Mouse (Mus musculus): ENCODE data around the gene Zeb2.

Zeb2 gene

DNA sequence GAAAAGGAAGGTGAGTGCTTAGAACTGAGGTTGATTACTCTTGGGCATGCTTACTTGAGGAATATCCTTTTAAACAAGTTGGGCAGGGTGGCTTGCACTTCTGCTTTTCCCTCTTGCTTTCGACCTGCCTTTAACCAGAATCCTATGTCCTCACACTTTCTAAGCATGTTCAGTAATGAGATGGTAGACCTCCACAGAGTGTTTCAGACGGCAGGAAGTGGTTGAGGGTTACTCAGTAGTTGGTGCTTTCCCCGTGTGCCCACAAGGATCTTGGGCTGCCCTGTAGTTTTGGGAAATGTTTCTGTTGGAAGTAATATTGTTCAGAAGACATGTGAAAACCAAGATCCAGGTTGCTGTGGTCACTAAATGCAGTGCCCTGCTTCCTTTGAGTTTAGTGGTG, 135.5 kb downstream of the Zeb2 start:
- DNase-seq (ENCODE audit: low read depth): peak; percentile 49

DNA sequence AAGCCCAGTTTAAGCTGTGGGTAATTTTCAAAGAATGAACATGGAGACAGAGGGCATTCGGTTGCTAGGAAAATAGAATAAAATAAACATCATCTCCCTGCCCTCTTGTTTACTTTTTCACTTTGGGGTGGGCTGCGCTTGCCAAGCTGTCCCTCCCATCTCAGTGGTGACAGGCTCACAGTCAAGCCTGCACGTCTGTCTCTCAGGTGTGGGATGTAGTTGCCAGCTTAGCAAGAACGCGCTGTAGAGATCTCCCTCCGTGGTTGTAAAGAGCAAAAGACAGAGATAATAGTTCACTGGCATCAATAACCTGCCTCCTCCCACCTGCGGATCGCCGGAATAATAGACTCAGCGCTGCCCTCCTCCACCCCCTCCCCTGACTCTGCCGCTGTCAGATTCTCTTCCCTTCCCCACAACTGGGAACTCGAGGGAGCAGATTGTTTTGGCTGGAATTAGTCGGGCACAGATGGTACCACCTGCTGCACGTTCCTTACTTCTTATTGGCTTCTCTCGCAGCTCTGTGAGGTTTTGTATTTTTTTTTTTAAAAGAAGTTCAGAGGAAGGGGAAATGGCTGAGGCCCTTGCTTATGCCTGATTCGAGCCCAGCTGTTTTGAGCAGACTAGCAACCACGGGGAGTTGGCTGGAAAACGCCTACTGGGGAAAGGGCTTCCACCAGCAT, 138.0 kb downstream of the Zeb2 start:
- no peak for DNase-seq (ENCODE audit: low read depth)

DNA sequence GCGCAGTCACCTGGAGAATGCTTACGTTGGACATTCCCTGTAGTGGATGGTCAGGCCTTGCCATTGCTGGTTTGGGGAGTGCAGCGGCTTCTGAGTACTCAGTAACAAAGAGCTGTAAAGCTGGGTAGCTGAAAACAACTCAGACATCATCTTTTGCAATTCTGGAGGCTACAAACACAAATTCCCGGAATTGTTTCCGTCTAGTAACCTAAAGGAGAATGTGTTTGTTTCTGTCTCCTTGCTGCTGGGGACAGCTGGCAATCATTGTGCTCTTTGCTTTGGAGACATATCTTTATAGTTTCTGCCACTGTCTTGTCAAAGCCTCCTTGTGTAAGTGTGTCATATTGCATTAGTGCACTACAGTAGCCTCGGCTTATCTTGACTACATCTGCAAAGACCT, 139.2 kb downstream of the Zeb2 start:
- DNase-seq (ENCODE audit: low read depth): no peak

DNA sequence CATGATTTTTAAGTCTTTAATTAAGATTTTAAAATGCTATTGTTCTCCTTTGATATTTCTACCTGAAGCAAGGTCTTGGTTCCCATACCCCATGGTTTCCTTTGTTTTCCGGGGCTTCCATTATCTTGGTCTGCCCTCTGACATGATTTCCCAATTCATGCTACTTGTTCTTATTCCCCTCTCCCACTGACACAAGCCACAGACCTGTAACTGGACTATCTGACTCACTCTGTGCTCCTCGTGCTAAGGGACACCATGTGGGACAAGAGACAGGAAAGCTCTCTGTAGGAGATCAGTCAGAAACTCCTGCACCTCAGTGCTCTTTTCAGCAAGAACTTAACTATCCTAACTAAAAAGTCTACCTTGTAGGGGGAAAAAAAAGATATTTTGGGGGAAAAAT, 139.6 kb downstream of the Zeb2 start:
- no peak for DNase-seq (ENCODE audit: low read depth)

DNA sequence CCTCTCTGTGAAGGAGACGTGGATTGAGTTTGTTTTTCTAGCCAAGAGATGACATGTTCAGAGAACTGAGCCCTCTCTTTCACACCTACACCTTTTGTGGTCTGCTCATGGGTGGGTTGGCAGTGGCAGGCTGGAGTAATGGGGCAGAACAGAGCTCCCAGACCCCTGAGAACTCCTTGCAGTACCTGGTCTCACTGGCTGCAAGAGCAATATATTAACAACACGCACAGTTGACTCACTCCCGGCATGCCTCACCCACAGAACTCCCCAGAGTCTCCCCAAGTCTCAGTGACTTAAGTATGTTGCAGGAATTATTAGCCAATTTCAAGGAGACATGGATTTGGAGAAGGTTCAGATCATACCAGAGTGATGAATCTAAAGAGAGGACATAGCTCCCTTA, 140.1 kb downstream of the Zeb2 start:
- no peak for DNase-seq (ENCODE audit: low read depth)

DNA sequence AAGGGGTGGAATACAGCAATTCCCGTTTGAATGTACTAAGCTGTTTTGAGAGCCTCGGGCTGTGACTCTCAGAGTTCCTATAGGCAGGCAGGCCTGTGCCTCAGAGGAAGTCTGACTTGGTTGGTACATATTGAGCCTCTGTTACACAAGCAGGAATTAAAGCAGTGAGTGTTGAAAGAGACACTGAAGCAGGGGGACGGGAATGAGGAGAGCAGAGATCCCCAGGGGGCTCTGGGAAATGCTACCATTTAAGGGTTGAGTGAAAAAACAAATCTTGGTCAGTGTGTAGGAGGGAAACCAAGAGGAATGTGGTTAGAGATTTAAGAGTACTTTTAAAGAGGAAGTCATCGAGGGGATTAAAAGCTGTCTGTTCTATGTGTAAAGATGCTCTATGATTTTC, 140.7 kb downstream of the Zeb2 start:
- no peak for DNase-seq (ENCODE audit: low read depth)

DNA sequence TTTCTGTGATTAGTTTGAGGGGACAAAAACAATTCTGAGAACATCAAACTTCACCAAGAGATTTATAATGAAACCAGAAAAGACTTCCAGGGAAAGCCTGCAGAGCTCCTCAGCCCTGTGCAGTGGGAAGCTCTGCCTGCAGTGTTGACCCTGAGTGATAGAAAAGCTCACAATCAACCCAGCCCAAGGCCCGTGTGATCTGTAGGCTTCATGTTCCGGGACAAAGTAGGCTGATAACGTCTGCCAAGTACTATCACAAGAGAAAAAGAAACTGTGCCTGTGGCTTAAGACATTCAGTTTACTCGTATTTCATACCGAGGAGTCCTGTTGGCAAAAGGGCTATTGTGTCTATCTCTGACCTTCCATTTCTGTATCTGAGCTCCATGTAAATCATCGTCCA, 143.4 kb downstream of the Zeb2 start:
- no peak for DNase-seq (ENCODE audit: low read depth)

DNA sequence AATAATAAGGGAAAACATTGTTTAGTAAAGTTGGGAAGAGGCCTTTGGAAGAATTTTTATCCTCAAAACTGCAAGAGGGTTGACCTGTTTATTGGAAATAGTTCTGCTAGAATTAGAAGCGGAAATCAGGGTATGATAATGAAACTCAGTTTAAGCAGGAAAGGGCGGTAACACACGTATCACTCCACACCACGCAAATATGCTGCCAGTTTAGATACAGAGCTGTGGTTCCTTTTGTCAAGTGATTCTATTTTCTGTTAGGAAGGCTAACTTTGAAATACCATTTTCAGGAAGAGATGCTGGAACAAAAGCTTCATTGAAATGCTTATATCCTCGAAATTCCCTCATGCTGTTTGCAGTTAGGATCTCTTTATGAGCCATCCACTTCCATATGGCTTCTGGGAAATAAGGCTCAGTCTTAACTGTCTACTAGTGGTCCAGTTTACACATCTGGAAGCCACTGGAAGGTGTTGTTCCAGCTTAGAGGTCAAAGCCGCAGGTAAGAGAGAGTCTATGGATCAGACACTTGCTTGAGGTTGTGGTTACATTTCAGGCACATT, 147.0 kb downstream of the Zeb2 start:
- DNase-seq (ENCODE audit: low read depth): no peak

DNA sequence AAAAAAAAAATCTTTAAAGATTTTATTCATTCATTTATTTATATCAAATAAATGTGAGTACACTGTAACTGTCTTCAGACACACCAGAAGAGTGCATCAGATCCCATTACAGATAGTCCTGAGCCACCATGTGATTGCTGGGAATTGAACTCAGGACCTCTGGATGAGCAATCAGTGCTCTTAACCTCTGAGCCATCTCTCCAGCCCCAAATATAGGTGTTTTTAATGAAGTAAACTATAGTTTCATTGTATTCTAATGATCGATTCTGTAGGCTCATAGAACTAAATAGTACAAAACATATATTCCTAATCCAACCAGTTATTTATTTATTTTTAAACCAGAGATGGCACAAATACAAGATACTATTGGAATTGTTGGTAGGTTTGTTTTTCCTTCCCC, 147.6 kb downstream of the Zeb2 start:
- DNase-seq (ENCODE audit: low read depth): no peak

DNA sequence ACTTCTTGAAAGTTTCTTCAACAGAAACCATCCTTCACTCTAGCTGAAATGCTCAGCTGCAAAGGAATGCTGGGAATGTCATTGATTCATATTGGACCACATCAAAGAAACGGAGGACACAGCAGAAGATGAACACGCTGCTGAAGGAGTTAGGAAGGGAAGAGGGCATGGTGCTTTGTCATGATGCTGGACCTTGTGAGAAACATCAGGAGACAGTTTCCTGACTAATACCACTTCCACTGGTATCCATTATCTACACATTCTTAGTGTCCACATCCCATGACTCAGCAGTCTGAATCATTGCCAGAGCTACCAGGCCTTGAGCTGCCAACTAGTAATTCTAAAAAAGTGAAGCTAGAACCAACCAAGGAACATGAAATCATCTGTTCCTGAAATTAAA, 148.0 kb downstream of the Zeb2 start:
- DNase-seq (ENCODE audit: low read depth): no peak

DNA sequence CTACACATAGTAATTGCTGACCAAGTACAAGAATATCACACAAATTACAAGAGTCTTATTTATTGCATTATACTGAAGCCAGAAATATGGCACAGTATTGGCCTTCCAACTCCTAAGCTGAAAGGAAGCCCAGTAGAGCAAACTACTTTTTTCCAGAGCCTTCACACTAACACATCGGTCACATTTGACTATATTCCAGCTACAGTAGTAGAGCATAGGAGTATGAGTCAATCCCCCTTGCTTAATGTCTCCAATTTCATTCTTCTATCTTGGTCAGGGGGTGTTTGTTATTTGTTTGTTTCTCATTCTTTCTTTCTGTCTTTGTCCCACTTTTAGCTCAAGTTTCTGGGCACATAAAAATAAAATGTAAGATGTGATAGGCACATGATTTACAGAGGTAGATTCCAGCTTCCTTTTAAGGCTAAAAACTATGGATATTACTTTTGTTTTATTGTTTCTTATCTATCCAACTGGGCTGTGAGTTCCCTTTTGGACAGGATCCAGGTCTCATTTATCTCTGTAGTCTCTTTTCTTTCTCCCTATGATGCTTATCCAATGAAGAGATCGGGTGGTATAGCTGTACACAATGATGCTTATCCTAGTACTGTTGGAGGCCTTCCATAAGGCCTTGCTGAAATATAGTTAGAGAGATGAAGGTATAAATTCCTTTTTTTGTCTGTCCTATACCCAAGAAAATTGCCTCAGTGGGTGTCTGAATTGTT, 151.2 kb downstream of the Zeb2 start:
- no peak for DNase-seq (ENCODE audit: low read depth)

DNA sequence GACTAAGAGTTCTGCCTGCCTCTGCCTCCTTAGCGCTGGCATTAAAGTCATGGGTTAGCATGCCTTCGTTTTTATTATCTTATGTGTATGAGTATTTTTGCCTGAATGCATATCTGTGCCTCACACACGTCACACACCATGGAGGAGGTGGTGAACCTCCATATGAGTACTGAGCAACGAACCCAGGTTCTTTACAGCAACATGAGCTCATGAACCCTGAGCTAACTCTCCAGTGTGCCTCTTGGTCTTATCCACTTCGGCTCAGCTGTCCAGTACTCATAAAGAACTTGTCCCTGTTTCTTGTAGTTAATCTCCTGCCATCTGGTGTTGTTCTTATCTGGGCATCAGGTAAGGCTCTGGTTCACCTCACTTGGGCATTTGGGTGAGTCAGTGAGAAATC, 154.6 kb downstream of the Zeb2 start:
- DNase-seq (ENCODE audit: low read depth): no peak

DNA sequence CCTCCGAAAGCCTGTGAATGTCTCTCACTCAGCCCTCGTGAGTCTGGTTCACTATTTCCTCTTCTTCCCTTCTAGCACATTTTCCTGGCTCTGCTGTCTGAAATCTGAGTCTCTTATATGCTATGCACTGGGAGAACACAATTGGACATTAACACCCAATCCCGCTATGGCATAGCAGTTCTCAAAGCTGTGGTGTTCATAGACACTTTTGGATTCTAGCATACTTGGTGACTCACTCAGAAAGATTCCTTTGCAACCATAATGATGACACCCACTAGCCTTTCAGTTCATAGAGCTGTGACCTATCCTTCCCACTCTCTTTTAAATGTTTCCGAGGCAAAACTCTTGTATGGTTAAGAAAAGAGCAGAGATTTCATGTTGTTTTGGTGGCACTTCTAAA, 156.0 kb downstream of the Zeb2 start:
- DNase-seq (ENCODE audit: low read depth): no peak

DNA sequence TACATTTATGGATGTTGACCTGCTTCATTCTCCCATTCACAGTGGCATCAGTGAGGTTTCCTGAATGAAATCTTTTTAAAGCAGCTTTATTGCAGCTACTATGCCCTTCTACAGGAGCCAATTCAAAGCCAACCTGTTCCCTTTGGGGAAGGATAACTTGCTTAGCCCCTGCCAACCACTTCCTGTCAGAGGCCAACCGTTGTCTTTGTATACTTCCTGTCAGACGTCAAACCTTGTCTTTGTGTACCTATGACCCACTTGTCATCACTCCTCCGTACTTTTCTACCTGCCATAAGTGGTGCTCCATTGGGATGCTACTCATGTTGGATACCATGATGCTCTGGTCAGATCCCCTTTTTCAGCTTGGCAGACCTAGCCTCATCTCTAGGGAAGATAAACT, 156.6 kb downstream of the Zeb2 start:
- peak; percentile 53 for DNase-seq (ENCODE audit: low read depth)

DNA sequence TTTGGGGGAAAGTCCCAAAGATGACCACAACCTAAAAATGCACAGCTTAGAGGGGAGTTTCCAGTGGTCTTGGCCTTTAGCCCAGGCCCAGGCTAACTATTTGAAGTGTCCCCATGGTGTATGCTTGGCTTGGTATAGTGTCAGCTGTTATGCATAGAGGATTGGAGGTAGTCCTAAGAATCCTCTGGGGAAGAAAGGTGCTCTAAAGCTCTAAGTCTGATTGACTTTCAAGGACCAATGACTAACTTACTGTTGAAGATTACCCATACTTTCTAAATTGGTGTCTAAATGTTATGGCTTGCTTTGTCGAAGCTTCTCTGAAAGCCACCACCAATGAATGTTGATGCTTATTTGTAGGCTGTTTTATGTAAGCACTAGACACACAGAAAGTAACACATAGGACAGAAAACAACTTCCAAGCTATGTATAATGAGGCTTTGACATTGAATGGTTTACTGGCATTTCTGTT, 159.8 kb downstream of the Zeb2 start:
- no peak for DNase-seq (ENCODE audit: low read depth)

DNA sequence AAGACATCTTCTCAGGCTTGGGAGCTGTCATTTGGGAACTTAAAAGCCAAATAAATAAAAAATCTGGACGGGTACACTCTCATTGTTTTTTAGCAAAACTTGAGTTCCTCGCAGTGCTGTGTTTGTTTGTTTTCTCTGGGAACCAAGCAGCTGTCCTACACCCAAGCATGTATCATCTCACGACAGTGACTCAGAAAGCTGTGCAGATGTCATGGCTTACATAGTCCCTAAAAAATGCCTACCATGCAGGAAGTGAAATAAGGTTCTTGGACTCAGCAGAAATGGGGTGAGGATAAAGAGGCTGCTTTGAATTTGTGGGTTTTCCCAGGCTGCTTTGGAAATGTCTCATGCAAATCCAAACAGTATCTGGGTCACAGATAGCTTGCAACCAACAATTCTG, 161.0 kb downstream of the Zeb2 start:
- DNase-seq (ENCODE audit: low read depth): no peak

DNA sequence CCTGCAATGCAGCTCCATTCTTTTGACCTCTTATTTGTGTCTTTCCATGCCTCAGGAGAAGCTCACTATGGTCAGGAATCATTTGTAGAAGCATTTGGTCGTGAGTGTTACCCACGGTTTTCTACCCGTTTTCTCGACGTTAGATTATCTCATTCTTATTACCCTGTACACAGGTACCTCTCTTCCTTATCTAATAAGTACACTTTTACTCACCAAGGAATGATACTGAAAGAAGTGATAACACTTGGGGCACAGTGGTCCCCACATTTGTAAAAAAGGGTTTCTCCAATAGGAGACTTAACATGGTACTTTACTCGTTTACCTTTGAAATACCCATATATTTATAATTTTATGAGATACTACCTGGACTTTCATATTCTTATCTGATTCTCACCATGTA, 161.7 kb downstream of the Zeb2 start:
- DNase-seq (ENCODE audit: low read depth): no peak

DNA sequence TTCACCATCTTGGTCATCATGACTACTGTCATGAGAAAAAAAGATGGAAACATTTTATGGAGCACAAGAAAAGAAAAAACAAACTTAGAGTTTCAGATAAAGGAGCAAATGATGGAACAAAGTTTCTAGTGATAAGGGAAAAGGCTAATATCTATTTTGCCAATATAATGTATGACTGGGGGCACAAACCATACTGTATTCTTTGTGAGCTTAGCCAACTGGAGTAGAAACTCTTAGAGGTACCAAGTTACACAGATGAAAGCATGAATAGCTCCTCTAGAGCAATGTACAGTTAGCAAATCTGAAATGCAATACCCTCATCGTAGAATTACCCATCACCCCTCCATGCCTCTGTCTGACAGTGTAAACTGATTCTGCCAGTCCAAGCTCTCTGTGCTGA, 163.0 kb downstream of the Zeb2 start:
- no peak for DNase-seq (ENCODE audit: low read depth)

DNA sequence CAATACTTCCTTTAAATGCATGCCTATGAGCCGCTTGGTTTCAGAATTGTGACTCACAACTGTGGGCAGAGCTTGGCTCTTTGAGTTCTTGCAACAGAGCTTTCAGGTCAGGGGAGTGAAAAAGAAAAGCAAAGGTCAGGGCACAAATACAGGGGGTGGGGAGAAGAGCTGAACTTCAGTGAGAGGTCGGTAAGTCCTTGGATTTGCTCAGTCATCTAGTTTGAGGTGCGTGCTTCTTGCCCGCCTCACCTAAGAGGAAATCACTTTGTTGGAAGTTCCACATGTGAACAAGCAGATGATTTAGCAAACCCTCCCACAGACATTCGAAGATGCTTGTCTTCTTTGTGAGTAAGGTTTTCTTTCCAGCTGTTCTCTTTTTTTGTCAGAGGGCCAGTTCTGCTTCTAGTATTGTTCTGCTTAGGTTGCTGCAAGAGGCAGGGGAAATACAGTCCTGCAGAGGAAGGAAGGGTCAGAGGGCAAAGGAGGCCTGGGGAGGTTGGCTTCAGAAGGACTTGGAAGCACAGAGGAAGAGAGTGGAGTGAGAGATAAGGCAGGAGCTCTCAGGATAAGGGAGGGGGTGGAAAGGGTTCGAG, 164.3 kb downstream of the Zeb2 start:
- peak; percentile 39 for DNase-seq (ENCODE audit: low read depth)

DNA sequence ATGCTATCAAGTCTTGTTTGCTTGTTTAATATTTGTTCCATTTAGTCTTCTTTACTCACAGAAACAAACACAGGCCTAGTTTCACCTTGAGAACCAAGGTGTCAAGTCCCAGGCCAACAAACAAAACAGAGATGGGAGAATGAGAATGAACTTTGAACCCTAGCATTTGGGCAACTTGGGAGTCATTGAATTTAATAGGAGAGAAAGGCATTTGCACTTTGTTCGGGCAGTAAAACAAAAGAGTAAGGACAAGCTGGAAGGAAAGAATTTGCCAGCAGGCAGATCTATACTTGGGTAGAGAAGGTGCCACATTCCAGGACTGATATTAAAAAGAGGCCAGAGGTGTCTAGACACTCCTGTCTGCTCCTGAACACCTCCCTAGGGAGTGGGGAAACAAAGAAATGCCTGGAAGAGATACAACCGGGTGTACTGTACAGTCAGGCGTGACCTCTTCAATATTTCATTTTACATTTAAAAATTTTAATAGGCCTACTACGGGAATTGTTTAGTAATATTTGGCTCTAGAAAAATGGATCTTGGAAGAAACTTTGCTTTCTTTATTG, 165.5 kb downstream of the Zeb2 start:
- no peak for DNase-seq (ENCODE audit: low read depth)

DNA sequence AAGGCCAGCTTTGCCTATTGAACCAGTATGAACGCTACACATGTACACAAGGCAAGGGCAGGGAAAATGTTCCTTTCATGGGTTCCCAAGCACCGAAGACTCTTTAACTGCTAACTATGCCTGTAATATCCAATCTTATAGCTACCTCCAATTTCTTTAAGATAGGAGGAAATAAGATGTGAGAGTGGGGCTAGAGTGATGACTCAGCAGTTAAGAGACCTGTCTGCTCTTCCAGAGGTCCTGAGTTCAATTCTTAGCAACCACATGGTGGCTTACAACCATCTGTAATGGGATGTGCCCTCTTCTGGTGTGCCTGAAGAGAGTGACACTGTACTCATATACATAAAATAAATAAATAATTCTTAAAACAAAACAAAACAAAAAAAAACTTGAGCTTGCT, 172.5 kb downstream of the Zeb2 start:
- DNase-seq (ENCODE audit: low read depth): no peak
